Mouse (Mus musculus) forebrain, embryonic 14.5 days (tissue): ENCODE measurements around the gene Swap70. TPM values are rescaled to one million over a fixed set of nuclear protein-coding genes. Genes with fewer than 3 reads are reported as not detected.

ENCODE experiments used
- ATAC-seq: fragments of 200-750 bp; cut with Nextera tagmentation; 2 replicates; pipeline ENCODE4 v1.8.0; 2017; ENCODE audit warnings: mild to moderate bottlenecking, moderate library complexity
- DNase-seq: peaks from one replicate; pipeline ENCODE4 v3.0.0-alpha.2; 2015; ENCODE audit warnings: low spot score
- H3K27ac ChIP-seq: fragments of 300-500 bp; sonication (generic); 2 replicates; pipeline ENCODE4 v1.5.1; 2014; ENCODE audit warnings: low read depth, mild to moderate bottlenecking, control low read depth, low read length, moderate library complexity
- H3K27me3 ChIP-seq: fragments of 300-500 bp; sonication (generic); replicated peaks from 2 replicates; pipeline ENCODE4 v1.6.1; 2014; ENCODE audit warnings: low read length, control low read depth, mixed read lengths; ENCODE audit not compliant: control insufficient read depth, insufficient read depth
- H3K36me3 ChIP-seq: fragments of 300-500 bp; sonication (generic); 2 replicates; pipeline ENCODE4 v1.6.1; 2014; ENCODE audit warnings: low read length, control low read depth; ENCODE audit not compliant: control insufficient read depth, insufficient read depth
- H3K4me1 ChIP-seq: fragments of 300-500 bp; sonication (generic); 2 replicates; pipeline ENCODE4 v1.6.1; 2014; ENCODE audit warnings: antibody characterized with exemption, low read length, control low read depth; ENCODE audit not compliant: control insufficient read depth, insufficient read depth
- H3K4me2 ChIP-seq: fragments of 300-500 bp; sonication (generic); 2 replicates; pipeline ENCODE4 v1.6.1; 2014; ENCODE audit warnings: mild to moderate bottlenecking, control low read depth, low read length
- H3K4me3 ChIP-seq: fragments of 300-500 bp; sonication (generic); 2 replicates; pipeline ENCODE4 v1.5.1; 2014; ENCODE audit warnings: low read depth, low read length, control low read depth
- H3K9ac ChIP-seq: fragments of 300-500 bp; sonication (generic); 2 replicates; pipeline ENCODE4 v1.6.1; 2014; ENCODE audit warnings: mild to moderate bottlenecking, low read length, control low read depth, moderate library complexity
- H3K9me3 ChIP-seq: fragments of 300-500 bp; sonication (generic); replicated peaks from 2 replicates; pipeline ENCODE4 v1.6.1; 2016; ENCODE audit warnings: low read length, control low read depth, mixed read lengths; ENCODE audit not compliant: control insufficient read depth
- WGBS: fragments of 180-500 bp; shearing (Covaris S2); extraction: QIAGEN DNeasy Blood & Tissue Kit; methylation state at CpG from one replicate; pipeline ENCODE4 v1.1.7; 2014; 5-methylcytosine and 5-hydroxymethylcytosine counted together
- polyA plus RNA-seq: library from polyadenylated mRNA; unstranded; fragments of >200 nt; fragmentation: Nextera tagmentation; extraction: Ambion mirVana; gene quantifications from 2 replicates; pipeline ENCODE4 v1.2.1, GENCODE M21; 2014

Gene Swap70
- polyA plus RNA-seq, 1 experiment from 2014 or later = 8.6 TPM

GRCm38 (mm10) chr7:110298090-110298489, 76.6 kb downstream of the Swap70 start:
- no peak overlapping the region for H3K4me3 ChIP-seq
- no peak overlapping the region for H3K9ac ChIP-seq
- no peak overlapping the region for H3K27ac ChIP-seq
- ATAC-seq = no peak
- H3K27me3 ChIP-seq = no peaks in the 10 kb centered on the region
- H3K4me1 ChIP-seq = no peaks in the 10 kb centered on the region
- 86% methylated on average over 7 of the region's 7 CpGs for WGBS
- DNase-seq = no peak
- no peaks in the 10 kb centered on the region for H3K36me3 ChIP-seq
- H3K4me2 ChIP-seq = no peak overlapping the region
- no peaks in the 10 kb centered on the region for H3K9me3 ChIP-seq

- Histone ChIP-seq H3K4me2 (no peak overlapping the region), H3K36me3 (no peaks in the 10 kb centered on the region), H3K27ac (no peak overlapping the region), H3K27me3 (no peaks in the 10 kb centered on the region), H3K4me3 (no peak overlapping the region), H3K4me1 (no peaks in the 10 kb centered on the region), H3K9me3 (no peaks in the 10 kb centered on the region), H3K9ac (no peak overlapping the region)
- DNase-seq = no peak
- WGBS = 87% methylated on average over 17 of the region's 17 CpGs
- ATAC-seq = no peak
These were observed 77.4 kb downstream of the Swap70 start for GRCm38 (mm10) chr7:110298739-110299410.

- no peak overlapping the region for H3K9ac ChIP-seq
- H3K9me3 ChIP-seq = no peaks in the 10 kb centered on the region
- DNase-seq = no peak
- H3K4me1 ChIP-seq = no peaks in the 10 kb centered on the region
- no peak overlapping the region for H3K4me2 ChIP-seq
- H3K27ac ChIP-seq = no peak overlapping the region
- no peak for ATAC-seq
- 90% methylated on average over 6 of the region's 6 CpGs for WGBS
- no peaks in the 10 kb centered on the region for H3K27me3 ChIP-seq
- 0 out of 2 replicates have a peak, but pooled peaks cover 2% of the 10 kb centered on the region for H3K36me3 ChIP-seq
- H3K4me3 ChIP-seq = no peak overlapping the region
These were observed 81.4 kb downstream of the Swap70 start for GRCm38 (mm10) chr7:110302886-110303285.

GRCm38 (mm10) chr7:110305486-110305885, 84.0 kb downstream of the Swap70 start:
- Histone ChIP-seq H3K4me2 (no peak overlapping the region), H3K9ac (no peak overlapping the region), H3K36me3 (peaks cover 22% of the 10 kb centered on the region), H3K4me1 (no peaks in the 10 kb centered on the region), H3K27ac (no peak overlapping the region), H3K4me3 (no peak overlapping the region), H3K9me3 (no peaks in the 10 kb centered on the region), H3K27me3 (no peaks in the 10 kb centered on the region)
- DNase-seq = no peak
- WGBS = 92% methylated on average over 4 of the region's 4 CpGs
- no peak for ATAC-seq

GRCm38 (mm10) chr7:110306281-110306680, 84.8 kb downstream of the Swap70 start:
- no peak for DNase-seq
- no peaks in the 10 kb centered on the region for H3K4me1 ChIP-seq
- ATAC-seq = no peak
- no peak overlapping the region for H3K4me3 ChIP-seq
- WGBS = 61% methylated on average over 5 of the region's 5 CpGs
- no peak overlapping the region for H3K27ac ChIP-seq
- no peak overlapping the region for H3K9ac ChIP-seq
- H3K36me3 ChIP-seq = peaks cover 30% of the 10 kb centered on the region
- no peak overlapping the region for H3K4me2 ChIP-seq
- H3K9me3 ChIP-seq = no peaks in the 10 kb centered on the region
- H3K27me3 ChIP-seq = no peaks in the 10 kb centered on the region

- no peak for ATAC-seq
- peaks cover 45% of the 10 kb centered on the region for H3K36me3 ChIP-seq
These were observed 86.2 kb downstream of the Swap70 start for GRCm38 (mm10) chr7:110307741-110308140.

GRCm38 (mm10) chr7:110309246-110309645, 87.7 kb downstream of the Swap70 start:
- ATAC-seq (no peak), DNase-seq (no peak)
- Histone ChIP-seq H3K4me3 (no peak overlapping the region), H3K36me3 (peaks cover 59% of the 10 kb centered on the region), H3K27me3 (no peaks in the 10 kb centered on the region), H3K9ac (no peak overlapping the region), H3K4me1 (no peaks in the 10 kb centered on the region), H3K27ac (no peak overlapping the region), H3K9me3 (no peaks in the 10 kb centered on the region), H3K4me2 (no peak overlapping the region)
- 92% methylated on average over 8 of the region's 8 CpGs for WGBS

More at GRCm38 (mm10) chr7:110307741-110308140, 86.2 kb downstream of the Swap70 start:
- Histone ChIP-seq H3K27ac (no peak overlapping the region), H3K4me2 (no peak overlapping the region), H3K9me3 (no peaks in the 10 kb centered on the region), H3K27me3 (no peaks in the 10 kb centered on the region), H3K9ac (no peak overlapping the region), H3K4me3 (no peak overlapping the region), H3K4me1 (no peaks in the 10 kb centered on the region)
- DNase-seq = no peak
- 90% methylated on average over 11 of the region's 11 CpGs for WGBS

GRCm38 (mm10) chr7:110313392-110314055, 92.0 kb downstream of the Swap70 start:
- Histone ChIP-seq H3K9me3 (no peaks in the 10 kb centered on the region), H3K27ac (no peak overlapping the region), H3K27me3 (no peaks in the 10 kb centered on the region), H3K4me3 (no peak overlapping the region), H3K36me3 (peaks cover 81% of the 10 kb centered on the region), H3K4me2 (no peak overlapping the region), H3K4me1 (no peaks in the 10 kb centered on the region), H3K9ac (no peak overlapping the region)
- ATAC-seq (no peak), DNase-seq (no peak)
- 95% methylated on average over 9 of the region's 9 CpGs for WGBS

- H3K27ac ChIP-seq = no peak overlapping the region
- peaks cover 78% of the 10 kb centered on the region for H3K36me3 ChIP-seq
- DNase-seq (no peak), ATAC-seq (no peak)
- H3K9ac ChIP-seq = no peak overlapping the region
- no peaks in the 10 kb centered on the region for H3K9me3 ChIP-seq
- H3K27me3 ChIP-seq = no peaks in the 10 kb centered on the region
- H3K4me2 ChIP-seq = no peak overlapping the region
- 90% methylated on average over 7 of the region's 7 CpGs for WGBS
- H3K4me3 ChIP-seq = no peak overlapping the region
- no peaks in the 10 kb centered on the region for H3K4me1 ChIP-seq
These were observed 92.9 kb downstream of the Swap70 start for GRCm38 (mm10) chr7:110314401-110314890.
